Mouse (Mus musculus) intestine, embryonic 15.5 days (tissue): Measurements from ENCODE around the gene Elavl1. TPM values are rescaled to one million over a fixed set of nuclear protein-coding genes. Genes with fewer than 3 reads are reported as not detected.
A peak's percentile ranks its signal among the peaks of the same experiment; 100 is the strongest.
"Not testable (repeated sequence)": the region's sequence is repeated elsewhere in the genome, so short reads cannot be mapped to it uniquely, and the experiment has no call there.

Experiments used
- ATAC-seq: fragments of 200-750 bp; cut with Nextera tagmentation; 2 replicates; pipeline ENCODE4 v1.8.0; 2017; ENCODE audit warnings: moderate TSS enrichment, moderate library complexity
- H3K27ac ChIP-seq: fragments of 300-500 bp; sonication (generic); 2 replicates; pipeline ENCODE4 v1.5.1; 2015; ENCODE audit warnings: mild to moderate bottlenecking, inconsistent platforms
- H3K27me3 ChIP-seq: fragments of 300-500 bp; sonication (generic); replicated peaks from 2 replicates; pipeline ENCODE4 v1.6.1; 2015; ENCODE audit warnings: inconsistent platforms
- H3K36me3 ChIP-seq: fragments of 300-500 bp; sonication (generic); 2 replicates; pipeline ENCODE4 v1.6.1; 2015; ENCODE audit warnings: inconsistent platforms
- H3K4me1 ChIP-seq: fragments of 300-500 bp; sonication (generic); replicated peaks from 2 replicates; pipeline ENCODE4 v1.6.1; 2015; ENCODE audit warnings: inconsistent platforms
- H3K4me2 ChIP-seq: fragments of 300-500 bp; sonication (generic); replicated peaks from 2 replicates; pipeline ENCODE4 v1.6.1; 2015; ENCODE audit warnings: mild to moderate bottlenecking, inconsistent platforms
- H3K4me3 ChIP-seq: fragments of 300-500 bp; sonication (generic); replicated peaks from 2 replicates; pipeline ENCODE4 v1.5.1; 2015; ENCODE audit warnings: inconsistent platforms
- H3K9ac ChIP-seq: fragments of 300-500 bp; sonication (generic); 2 replicates; pipeline ENCODE4 v1.6.1; 2015; ENCODE audit warnings: inconsistent platforms
- H3K9me3 ChIP-seq: fragments of 300-500 bp; sonication (generic); 2 replicates; pipeline ENCODE4 v1.6.1; 2016; ENCODE audit warnings: inconsistent platforms
- WGBS: fragments of 180-500 bp; shearing (Covaris S2); methylation state at CpG from one replicate; pipeline ENCODE4 v1.1.7; 2015; 5-methylcytosine and 5-hydroxymethylcytosine counted together
- polyA plus RNA-seq: library from polyadenylated mRNA; unstranded; fragments of >200 nt; fragmentation: Nextera tagmentation; extraction: Ambion mirVana; gene quantifications from 2 replicates; pipeline ENCODE4 v1.2.1, GENCODE M21; 2015

The Elavl1 gene
- polyA plus RNA-seq, 1 experiment from 2014 or later, result 230 TPM

DNA sequence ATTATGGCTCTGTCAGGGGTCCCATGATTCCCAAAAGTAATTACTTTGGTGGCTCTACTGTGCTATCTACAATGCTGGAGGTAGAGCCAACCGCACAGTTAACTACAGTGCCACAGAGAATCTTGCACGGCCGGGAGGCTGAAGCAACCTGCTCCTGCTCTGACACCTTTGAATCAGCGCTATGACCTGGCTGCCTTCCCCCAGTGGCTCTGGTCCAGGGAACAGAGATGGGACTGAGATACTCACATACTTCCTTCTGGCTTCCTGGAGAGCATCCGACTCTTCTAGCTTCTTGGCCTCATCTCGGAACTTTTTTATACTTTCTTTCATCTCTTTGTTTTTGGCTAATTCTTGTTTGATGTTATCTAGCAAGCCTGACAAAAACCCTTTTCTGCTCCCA is 55.6 kb downstream of the Elavl1 start:
- Histone ChIP-seq H3K27ac (no peak overlapping the region), H3K9me3 (no peaks in the 10 kb centered on the region), H3K9ac (no peak overlapping the region), H3K27me3 (no peaks in the 10 kb centered on the region), H3K4me2 (no peak overlapping the region), H3K4me3 (no peak overlapping the region), H3K4me1 (0 out of 2 replicates have a peak, but pooled peaks cover 3% of the 10 kb centered on the region), H3K36me3 (peaks cover 54% of the 10 kb centered on the region)
- 91% methylated on average over 6 of the region's 6 CpGs for WGBS
- no peak for ATAC-seq

GRCm38 (mm10) chr8:4267627-4268026 is 57.6 kb downstream of the Elavl1 start:
- no peak overlapping the region for H3K4me3 ChIP-seq
- ATAC-seq, result peak; percentile 46; the same call in 1 of the 2 replicates
- no peaks in the 10 kb centered on the region for H3K9me3 ChIP-seq
- H3K36me3 ChIP-seq, result peaks cover 59% of the 10 kb centered on the region
- no peak overlapping the region for H3K9ac ChIP-seq
- no peaks in the 10 kb centered on the region for H3K27me3 ChIP-seq
- no peaks in the 10 kb centered on the region for H3K4me1 ChIP-seq
- H3K4me2 ChIP-seq, result no peak overlapping the region
- 75% methylated on average over 15 of the region's 15 CpGs for WGBS
- H3K27ac ChIP-seq, result no peak overlapping the region

DNA sequence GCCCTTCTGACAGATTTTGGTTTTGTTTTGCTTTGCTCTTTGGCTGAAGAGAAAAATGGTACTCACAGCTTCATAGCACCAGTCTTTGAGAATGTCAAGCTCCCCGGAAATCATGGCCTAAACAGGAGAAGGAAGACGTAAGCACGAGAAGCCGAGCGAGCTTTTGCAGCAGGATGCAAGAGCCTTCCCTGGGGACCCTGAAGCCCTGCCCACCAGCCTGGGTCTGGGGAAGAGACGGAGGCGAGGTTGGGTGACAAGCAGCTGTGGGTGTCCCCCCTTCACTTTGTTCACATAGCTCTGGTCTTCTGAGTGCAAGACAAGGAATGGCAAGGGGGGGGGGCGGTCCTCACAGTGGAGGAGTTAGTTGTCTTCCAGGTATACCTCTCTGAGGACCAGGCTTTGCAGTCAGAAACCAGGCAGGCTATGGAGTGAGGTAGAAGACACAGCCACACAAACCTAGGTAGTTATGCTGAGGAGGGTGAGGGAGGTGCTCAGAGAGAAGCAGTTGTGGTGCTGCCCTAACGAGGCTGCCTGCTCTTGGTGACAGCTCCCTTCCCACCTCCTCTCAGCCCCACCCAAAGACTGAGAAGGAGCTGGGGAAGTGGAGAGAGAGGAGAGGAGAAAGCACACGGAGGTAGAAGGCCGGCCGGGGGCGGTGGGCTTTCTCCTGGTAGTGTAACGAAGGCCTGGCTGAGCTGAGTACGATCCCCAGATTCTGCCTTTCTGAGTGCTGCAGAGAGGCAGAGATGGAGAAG is 59.9 kb downstream of the Elavl1 start:
- Histone ChIP-seq H3K36me3 (peaks cover 65% of the 10 kb centered on the region), H3K9ac (no peak overlapping the region), H3K9me3 (no peaks in the 10 kb centered on the region), H3K4me2 (no peak overlapping the region), H3K4me3 (no peak overlapping the region), H3K27ac (no peak overlapping the region), H3K27me3 (no peaks in the 10 kb centered on the region), H3K4me1 (no peaks in the 10 kb centered on the region)
- WGBS, result 91% methylated on average over 15 of the region's 15 CpGs
- ATAC-seq, result no peak

DNA sequence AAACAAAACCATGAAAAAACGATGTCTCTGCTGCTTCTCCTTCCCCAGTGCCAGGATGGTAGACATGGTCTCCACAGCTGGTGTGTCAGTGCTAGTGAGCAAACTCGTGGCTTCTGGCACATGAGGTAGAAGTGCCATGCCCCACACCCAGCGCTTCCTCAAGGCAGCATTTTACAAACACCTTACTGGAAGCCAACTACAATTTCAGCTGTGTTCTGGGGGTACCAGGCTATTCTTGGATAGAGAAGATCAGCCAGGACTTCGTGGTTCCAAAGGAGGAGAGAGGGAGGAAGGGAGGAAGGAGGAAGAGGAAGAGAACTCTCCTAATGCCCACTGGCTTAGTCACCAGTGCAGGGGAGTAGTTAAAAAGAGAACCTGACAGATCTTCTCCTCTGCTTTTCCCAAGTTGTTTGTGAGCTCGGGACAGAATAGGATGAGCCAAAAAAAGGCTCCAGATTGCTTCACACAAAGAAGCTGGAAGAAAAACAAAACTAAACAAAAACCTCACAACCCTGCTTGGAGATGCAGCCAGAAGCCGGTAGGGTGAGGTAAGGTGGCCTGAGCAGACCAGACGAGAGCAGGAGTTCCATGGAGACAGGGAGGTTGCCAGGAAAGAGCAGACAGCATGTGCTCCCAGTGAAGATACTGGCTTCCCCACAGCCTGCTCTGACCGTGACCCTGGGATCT is 62.0 kb downstream of the Elavl1 start:
- Histone ChIP-seq H3K9ac (no peak overlapping the region), H3K9me3 (no peaks in the 10 kb centered on the region), H3K27me3 (no peaks in the 10 kb centered on the region), H3K27ac (no peak overlapping the region), H3K4me2 (no peak overlapping the region), H3K36me3 (peaks cover 57% of the 10 kb centered on the region), H3K4me3 (no peak overlapping the region), H3K4me1 (peaks cover 13% of the 10 kb centered on the region; the same call in 1 of the 2 replicates)
- 86% methylated on average over 8 of the region's 8 CpGs for WGBS
- no peak for ATAC-seq

DNA sequence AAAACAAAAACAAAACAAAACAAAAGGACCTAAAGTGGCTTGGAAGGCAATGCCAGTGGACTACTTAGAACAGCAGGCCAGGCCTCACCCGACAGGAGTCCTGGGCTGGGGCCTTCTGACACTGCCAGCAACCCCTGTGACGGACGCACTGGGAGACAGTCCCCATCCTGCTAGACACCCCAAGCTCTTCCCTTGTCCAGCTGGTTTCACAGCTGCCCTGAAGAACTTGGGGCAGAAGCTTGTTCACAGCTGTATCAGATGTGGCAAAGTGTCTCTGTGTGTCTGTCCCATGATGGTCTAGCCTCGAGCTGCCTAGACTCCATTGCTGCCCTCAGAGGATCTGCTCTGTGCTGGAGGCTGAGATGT is 65.4 kb downstream of the Elavl1 start:
- WGBS, result 78% methylated on average over 4 of the region's 4 CpGs
- ATAC-seq, result no peak
- Histone ChIP-seq H3K4me2 (no peak overlapping the region), H3K27ac (0 out of 2 replicates have a peak overlapping the region, but pooled peaks have one; percentile 64), H3K4me3 (no peak overlapping the region), H3K9me3 (no peaks in the 10 kb centered on the region), H3K36me3 (peaks cover 44% of the 10 kb centered on the region), H3K9ac (no peak overlapping the region), H3K27me3 (no peaks in the 10 kb centered on the region), H3K4me1 (peaks cover 27% of the 10 kb centered on the region)

GRCm38 (mm10) chr8:4259125-4259804 is 65.9 kb downstream of the Elavl1 start, which contains the start of gene Ctxn1:
TSS of gene Ctxn1 (minus strand) at chr8:4259274.
- Histone ChIP-seq H3K4me1 (peaks cover 27% of the 10 kb centered on the region), H3K36me3 (peaks cover 45% of the 10 kb centered on the region), H3K27me3 (no peaks in the 10 kb centered on the region), H3K4me3 (peak within 1 kb of the TSS; percentile 73), H3K4me2 (peak within 1 kb of the TSS; percentile 87), H3K9ac (peak within 1 kb of the TSS; percentile 65), H3K9me3 (no peaks in the 10 kb centered on the region), H3K27ac (peak within 1 kb of the TSS; percentile 73)
- 4% methylated on average over 33 of the region's 33 CpGs for WGBS
- ATAC-seq, result peak; percentile 96

GRCm38 (mm10) chr8:4258678-4259077 is 66.5 kb downstream of the Elavl1 start:
- Histone ChIP-seq H3K9ac (peak overlapping the region; percentile 65), H3K27me3 (no peaks in the 10 kb centered on the region), H3K4me2 (peak overlapping the region; percentile 87), H3K9me3 (no peaks in the 10 kb centered on the region), H3K4me1 (peaks cover 30% of the 10 kb centered on the region), H3K27ac (peak overlapping the region; percentile 73), H3K36me3 (peaks cover 43% of the 10 kb centered on the region), H3K4me3 (peak overlapping the region; percentile 73)
- 0% methylated on average over 32 of the region's 32 CpGs for WGBS
- peak; percentile 75 for ATAC-seq

DNA sequence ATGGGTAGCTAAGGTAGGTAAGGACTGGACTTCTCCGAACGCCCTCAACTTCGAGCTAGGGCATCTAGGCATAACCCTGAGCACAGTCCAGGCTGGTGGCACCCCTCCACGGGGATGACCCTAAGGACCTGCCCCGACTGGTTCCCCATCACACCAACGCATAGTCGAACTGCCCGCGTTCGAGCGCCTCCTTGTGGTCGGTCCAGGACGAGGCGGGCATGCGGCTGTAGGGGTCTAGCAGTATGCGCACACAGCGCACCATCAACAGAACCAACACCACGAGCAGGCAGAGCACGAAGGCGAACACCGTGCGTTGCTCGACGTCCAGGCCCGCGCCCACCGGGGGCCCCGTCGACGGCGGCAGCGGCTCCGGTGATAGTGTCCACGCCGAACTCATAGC is 67.0 kb downstream of the Elavl1 start:
- peaks cover 30% of the 10 kb centered on the region for H3K4me1 ChIP-seq
- H3K36me3 ChIP-seq, result peaks cover 42% of the 10 kb centered on the region
- H3K4me2 ChIP-seq, result peak overlapping the region; percentile 87
- ATAC-seq, result peak; percentile 49
- 1% methylated on average over 35 of the region's 35 CpGs for WGBS
- H3K4me3 ChIP-seq, result peak overlapping the region; percentile 73
- no peaks in the 10 kb centered on the region for H3K27me3 ChIP-seq
- H3K9me3 ChIP-seq, result no peaks in the 10 kb centered on the region
- peak overlapping the region; percentile 65 for H3K9ac ChIP-seq
- H3K27ac ChIP-seq, result peak overlapping the region; percentile 73

GRCm38 (mm10) chr8:4257350-4257749 is 67.9 kb downstream of the Elavl1 start:
- peak overlapping the region; percentile 73; the same call in 1 of the 2 replicates for H3K27ac ChIP-seq
- no peak overlapping the region for H3K4me3 ChIP-seq
- no peaks in the 10 kb centered on the region for H3K27me3 ChIP-seq
- H3K9ac ChIP-seq, result 0 out of 2 replicates have a peak overlapping the region, but pooled peaks have one; percentile 65
- WGBS, result 82% methylated on average over 4 of the region's 4 CpGs
- H3K4me1 ChIP-seq, result peaks cover 34% of the 10 kb centered on the region
- H3K4me2 ChIP-seq, result peak overlapping the region; percentile 87
- H3K9me3 ChIP-seq, result no peaks in the 10 kb centered on the region
- ATAC-seq, result no peak
- peaks cover 34% of the 10 kb centered on the region for H3K36me3 ChIP-seq

- Histone ChIP-seq H3K9ac (no peak overlapping the region), H3K9me3 (no peaks in the 10 kb centered on the region), H3K4me1 (peaks cover 37% of the 10 kb centered on the region), H3K4me3 (no peak overlapping the region), H3K27me3 (no peaks in the 10 kb centered on the region), H3K36me3 (peaks cover 32% of the 10 kb centered on the region), H3K27ac (peak overlapping the region; percentile 73; the same call in 1 of the 2 replicates), H3K4me2 (0 out of 2 replicates have a peak overlapping the region, but pooled peaks have one; percentile 87)
- WGBS, result 55% methylated on average over 4 of the region's 4 CpGs
- ATAC-seq, result no peak
Measured at GRCm38 (mm10) chr8:4256911-4257310, 68.3 kb downstream of the Elavl1 start.

DNA sequence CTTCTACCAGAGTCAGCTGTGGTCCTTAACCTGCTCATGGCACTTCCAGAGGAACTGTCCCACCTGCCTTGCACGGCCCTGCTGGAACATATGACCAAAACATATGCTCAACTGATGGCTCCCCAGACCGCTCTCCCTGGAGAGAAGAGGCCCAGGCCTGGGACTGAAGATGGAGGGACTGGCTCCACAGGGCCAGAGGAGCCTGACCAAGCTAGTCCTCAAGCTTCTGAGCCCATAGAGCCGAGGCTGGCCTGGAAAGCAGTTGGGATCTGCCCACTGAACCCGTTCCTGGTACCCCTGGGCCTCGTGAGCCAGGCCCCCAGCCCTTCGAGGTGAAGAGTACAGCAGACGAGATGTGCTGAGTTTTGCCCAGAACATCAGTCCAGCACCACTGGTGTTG is 69.7 kb downstream of the Elavl1 start:
- ATAC-seq, H3K4me2 ChIP-seq, H3K4me3 ChIP-seq, H3K27me3 ChIP-seq, H3K9ac ChIP-seq, H3K27ac ChIP-seq, H3K9me3 ChIP-seq: not testable (repeated sequence)
- Histone ChIP-seq H3K36me3 (peaks cover 23% of the 10 kb centered on the region), H3K4me1 (peaks cover 40% of the 10 kb centered on the region)
- 84% methylated on average over 7 of the region's 7 CpGs for WGBS

- Histone ChIP-seq H3K4me1 (peaks cover 39% of the 10 kb centered on the region), H3K9me3 (no peaks in the 10 kb centered on the region), H3K4me3 (peak overlapping the region; percentile 99), H3K27me3 (no peaks in the 10 kb centered on the region), H3K4me2 (peak overlapping the region; percentile 77), H3K9ac (no peak overlapping the region; the same call in 1 of the 2 replicates), H3K27ac (0 out of 2 replicates have a peak overlapping the region, but pooled peaks have one; percentile 29), H3K36me3 (peaks cover 21% of the 10 kb centered on the region)
- ATAC-seq, result no peak
- WGBS, result 58% methylated on average over 6 of the region's 6 CpGs
Measured at GRCm38 (mm10) chr8:4254001-4254400, 71.2 kb downstream of the Elavl1 start.
